In the genomic region with DNA sequence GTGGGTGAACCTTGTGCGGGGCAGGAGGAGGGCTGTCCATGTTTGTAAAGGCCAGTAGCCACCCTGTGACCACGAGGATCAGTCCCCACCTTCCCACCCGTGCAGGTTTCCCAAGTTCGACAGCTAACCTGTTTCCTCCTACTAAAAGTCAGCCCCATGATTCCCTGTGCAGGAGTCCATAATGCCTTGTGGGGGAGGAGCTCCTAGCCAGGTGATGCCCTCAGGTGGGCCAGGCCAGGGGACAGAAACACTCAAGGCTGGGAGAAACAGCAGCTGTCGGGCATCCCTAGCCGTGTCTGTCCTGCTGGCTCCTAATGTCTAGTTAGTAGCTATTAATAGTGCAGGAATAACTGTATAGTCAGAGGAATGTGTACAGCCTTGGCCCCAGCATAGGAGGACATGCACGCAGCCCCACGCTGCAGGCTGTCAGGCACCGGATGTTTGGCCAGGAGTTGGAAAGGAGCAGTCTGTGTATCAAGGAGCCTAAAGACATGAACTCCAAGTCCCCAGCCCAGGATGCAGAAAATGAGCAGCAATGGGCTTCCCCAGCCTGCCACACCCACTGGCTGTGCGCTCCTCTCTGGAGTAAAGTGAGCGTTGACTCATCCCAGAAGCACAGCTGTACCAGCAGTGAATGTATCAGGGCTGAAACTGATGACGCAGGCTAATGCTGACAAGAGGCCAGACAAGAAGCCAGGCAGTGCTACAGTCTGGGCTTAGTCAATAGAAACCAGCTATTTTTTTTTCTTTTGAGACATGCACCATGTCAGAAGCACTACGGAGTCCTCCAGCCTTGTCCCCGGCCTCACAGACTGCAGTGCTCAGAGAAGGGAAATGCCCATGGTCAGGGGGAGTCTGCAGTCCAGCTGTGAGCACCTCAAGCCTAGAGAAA, we compare ENCODE assay signal across 8 mouse cellular contexts.
DNase-seq lines count a peak whose midpoint lies in the region; ATAC-seq lines count a peak whose summit lies in the region.

No protein-coding gene starts in this region.

- ATAC-seq in intestine, embryonic 16.5 days = peak; percentile 62
- ATAC-seq in megakaryocyte, adult 5-6 weeks (ENCODE audit: poor library complexity, severe bottlenecking) = no peak

- H3K4me2 ChIP-seq in intestine, embryonic 16.5 days (ENCODE audit: low read depth, low read length) = no peak overlapping the region

- H3K36me3 ChIP-seq in intestine, embryonic 16.5 days (ENCODE audit: control insufficient read depth, insufficient read depth, low read length) = peaks cover 21% of the 10 kb centered on the region

- no peak overlapping the region for H3K4me3 ChIP-seq in intestine, embryonic 16.5 days (ENCODE audit: low read length)

- peaks cover 18% of the 10 kb centered on the region for H3K4me1 ChIP-seq in intestine, embryonic 16.5 days (ENCODE audit: control insufficient read depth, insufficient read depth, low read length)

- no peaks in the 10 kb centered on the region for H3K27me3 ChIP-seq in intestine, embryonic 16.5 days (replicated peaks; ENCODE audit: control insufficient read depth, insufficient read depth, low read length)

- H3K9me3 ChIP-seq in intestine, embryonic 16.5 days (ENCODE audit: control insufficient read depth, low read length) = no peaks in the 10 kb centered on the region

- DNase-seq in left cerebral cortex, adult 18-20 months (ENCODE audit: low spot score in 2 of 2) = peak; percentile 45 to 55
- no peak for DNase-seq in left cerebral cortex, adult 11 months (ENCODE audit: low spot score)
- peak; percentile 88 for DNase-seq in MN1 (ENCODE audit: low spot score)
- DNase-seq in gastrocnemius, adult 8-10 months (ENCODE audit: low spot score in 2 of 2) = peak; percentile 39 to 55
- DNase-seq in kidney, postnatal 14 days = no peak
- no peak for DNase-seq in spleen, postnatal 10 days (ENCODE audit: low spot score in 2 of 2)

- H3K27ac ChIP-seq in intestine, embryonic 16.5 days (ENCODE audit: low read length) = peak overlapping the region; percentile 51

- 0 out of 2 replicates have a peak overlapping the region, but pooled peaks have one; percentile 12 for H3K9ac ChIP-seq in intestine, embryonic 16.5 days (ENCODE audit: low read depth, low read length)

- WGBS in intestine, embryonic 16.5 days = 72% methylated on average over 14 of the region's 14 CpGs

Comparison
In these comparisons a context has a peak if more than half of its experiments do, and no peak if none do; other contexts are left out.
1. DNase-seq: peak in left cerebral cortex, adult 18-20 months (2 of 2), MN1 (single experiment) and gastrocnemius, adult 8-10 months (2 of 2); none in left cerebral cortex, adult 11 months (single experiment), kidney, postnatal 14 days (single experiment) and spleen, postnatal 10 days (0 of 2).